Mouse (Mus musculus) liver, embryonic 12.5 days (tissue): ENCODE measurements around the gene Abr. TPM values are rescaled to one million over a fixed set of nuclear protein-coding genes. Genes with fewer than 3 reads are reported as not detected.

Source experiments
- ATAC-seq: fragments of 200-750 bp; cut with Nextera tagmentation; 2 replicates; pipeline ENCODE4 v1.8.0; 2017; ENCODE audit warnings: moderate number of reproducible peaks, mild to moderate bottlenecking, moderate library complexity
- H3K27ac ChIP-seq: fragments of 300-500 bp; sonication (generic); 2 replicates; pipeline ENCODE4 v1.5.1; 2016; ENCODE audit warnings: mild to moderate bottlenecking
- H3K27me3 ChIP-seq: fragments of 300-500 bp; sonication (generic); replicated peaks from 2 replicates; pipeline ENCODE4 v1.6.1; 2016; ENCODE audit warnings: mild to moderate bottlenecking, moderate library complexity
- H3K36me3 ChIP-seq: fragments of 300-500 bp; sonication (generic); 2 replicates; pipeline ENCODE4 v1.6.1; 2016; ENCODE audit warnings: mild to moderate bottlenecking, moderate library complexity
- H3K4me1 ChIP-seq: fragments of 300-500 bp; sonication (generic); 2 replicates; pipeline ENCODE4 v1.6.1; 2016
- H3K4me2 ChIP-seq: fragments of 300-500 bp; sonication (generic); 2 replicates; pipeline ENCODE4 v1.6.1; 2016; ENCODE audit warnings: mild to moderate bottlenecking, moderate library complexity
- H3K4me3 ChIP-seq: fragments of 300-500 bp; sonication (generic); 2 replicates; pipeline ENCODE4 v1.5.1; 2016; ENCODE audit warnings: mild to moderate bottlenecking, moderate library complexity
- H3K9ac ChIP-seq: fragments of 300-500 bp; sonication (generic); 2 replicates; pipeline ENCODE4 v1.6.1; 2016; ENCODE audit warnings: mild to moderate bottlenecking, moderate library complexity
- H3K9me3 ChIP-seq: fragments of 300-500 bp; sonication (generic); replicated peaks from 2 replicates; pipeline ENCODE4 v1.6.1; 2016; ENCODE audit warnings: mild to moderate bottlenecking, moderate library complexity
- WGBS: fragments of 180-500 bp; shearing (Covaris S2); methylation state at CpG from one replicate; pipeline ENCODE4 v1.1.7; 2016; ENCODE audit not compliant: insufficient replicate concordance; 5-methylcytosine and 5-hydroxymethylcytosine counted together
- polyA plus RNA-seq: library from polyadenylated mRNA; unstranded; fragments of >200 nt; fragmentation: Nextera tagmentation; extraction: Ambion mirVana; gene quantifications from 2 replicates; pipeline ENCODE4 v1.2.1, GENCODE M21; 2016

The Abr gene
- polyA plus RNA-seq, 1 experiment from 2014 or later: 5.8 TPM

DNA sequence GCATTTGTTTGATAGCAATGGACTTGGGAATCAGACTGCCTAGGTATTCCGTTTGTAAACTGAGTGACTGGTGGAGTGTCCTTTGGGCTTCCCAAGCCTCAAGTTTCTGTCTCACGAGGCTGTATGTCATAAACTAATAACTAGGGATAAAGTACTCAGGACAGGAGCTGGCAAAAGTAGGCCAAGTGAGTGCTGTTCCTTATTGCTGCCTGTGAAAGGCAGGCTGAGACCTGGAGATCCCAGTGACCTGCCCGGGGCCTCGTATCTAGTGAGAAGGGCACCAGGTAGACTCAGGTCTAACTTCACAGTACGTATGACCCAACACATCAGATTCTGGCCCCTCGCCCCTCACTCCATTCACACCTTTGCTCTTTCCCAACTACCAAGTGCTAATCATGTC, 4.0 kb downstream of the Abr start:
- peaks cover 5% of the 10 kb centered on the region; the same call in 1 of the 2 replicates for H3K4me1 ChIP-seq
- H3K4me3 ChIP-seq: no peak overlapping the region
- WGBS: 67% methylated on average over 6 of the region's 6 CpGs
- no peaks in the 10 kb centered on the region for H3K9me3 ChIP-seq
- H3K27me3 ChIP-seq: peaks cover 70% of the 10 kb centered on the region
- no peak overlapping the region for H3K4me2 ChIP-seq
- H3K9ac ChIP-seq: no peak overlapping the region
- no peak overlapping the region for H3K27ac ChIP-seq
- no peak for ATAC-seq
- no peaks in the 10 kb centered on the region for H3K36me3 ChIP-seq

DNA sequence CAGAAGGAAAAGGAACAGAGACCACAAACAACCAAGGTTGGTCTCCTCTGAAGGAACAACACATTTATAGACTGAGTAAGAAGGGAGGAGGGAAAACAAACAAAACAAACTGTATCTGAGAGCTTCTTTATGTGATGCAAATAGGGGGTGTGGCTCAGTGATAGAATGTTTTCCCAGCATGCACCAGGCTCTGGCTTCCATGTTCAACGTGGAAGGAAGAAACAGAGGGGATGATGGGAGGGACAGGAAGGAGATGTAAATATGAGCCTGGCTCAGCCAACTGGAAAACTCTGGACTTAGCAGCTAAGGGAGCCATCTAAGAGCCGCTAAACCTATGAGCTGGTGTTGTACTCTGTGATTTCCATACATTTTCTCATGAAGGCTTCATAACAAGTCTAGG, 7.9 kb downstream of the Abr start:
- H3K27me3 ChIP-seq: peaks cover 57% of the 10 kb centered on the region
- no peak overlapping the region for H3K9ac ChIP-seq
- no peak overlapping the region for H3K4me2 ChIP-seq
- no peaks in the 10 kb centered on the region for H3K9me3 ChIP-seq
- 46% methylated on average over 2 of the region's 2 CpGs for WGBS
- no peak overlapping the region for H3K27ac ChIP-seq
- ATAC-seq: no peak
- H3K4me3 ChIP-seq: no peak overlapping the region
- no peaks in the 10 kb centered on the region for H3K4me1 ChIP-seq
- H3K36me3 ChIP-seq: no peaks in the 10 kb centered on the region

DNA sequence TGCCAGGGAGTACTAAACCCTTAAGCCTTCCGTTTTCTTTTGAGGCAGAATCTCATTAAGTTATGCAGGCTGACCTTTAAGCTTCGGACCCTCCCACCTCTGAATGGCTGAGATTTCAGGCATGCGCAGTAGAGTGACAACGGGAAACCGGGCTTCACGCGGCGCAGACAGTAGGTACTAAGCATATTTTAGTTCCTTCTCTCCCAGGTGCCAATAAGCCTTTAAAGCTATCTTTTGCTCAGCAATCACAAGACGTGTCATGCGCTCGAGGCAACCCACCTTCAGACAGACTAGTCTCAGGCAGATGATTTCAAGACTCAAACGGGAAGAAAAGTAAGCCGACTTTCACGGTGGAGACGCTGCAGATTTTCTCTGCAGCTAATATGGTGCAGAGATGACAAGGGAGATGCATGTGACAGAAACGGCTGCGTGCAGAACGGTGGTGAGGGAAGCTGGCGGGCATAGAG, 9.4 kb downstream of the Abr start:
- Histone ChIP-seq H3K4me3 (peak overlapping the region; percentile 31), H3K9me3 (no peaks in the 10 kb centered on the region), H3K9ac (no peak overlapping the region), H3K4me1 (no peaks in the 10 kb centered on the region), H3K27me3 (peaks cover 49% of the 10 kb centered on the region), H3K36me3 (no peaks in the 10 kb centered on the region), H3K27ac (no peak overlapping the region), H3K4me2 (peak overlapping the region; percentile 52)
- no peak for ATAC-seq
- 2% methylated on average over 19 of the region's 19 CpGs for WGBS

DNA sequence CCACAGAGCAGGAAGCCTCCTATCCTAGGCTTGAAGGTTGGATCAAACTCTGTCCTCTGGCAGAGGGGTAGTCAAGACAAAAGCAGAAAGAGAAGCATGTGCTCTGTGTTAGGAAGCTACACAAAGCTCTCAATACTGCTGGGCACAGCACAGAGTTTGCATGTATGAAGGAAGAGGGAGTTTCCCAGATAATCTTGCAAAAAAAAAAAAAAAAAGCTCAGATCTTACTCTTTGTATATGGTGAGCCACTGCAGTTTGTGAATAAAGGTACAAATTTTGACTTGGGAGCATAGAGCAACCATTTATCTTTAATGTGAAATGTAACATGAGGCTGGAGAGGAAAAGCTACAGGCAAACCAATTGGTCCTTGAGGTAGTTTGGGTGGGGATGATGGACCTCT, 11.2 kb downstream of the Abr start:
- Histone ChIP-seq H3K27ac (no peak overlapping the region), H3K9ac (no peak overlapping the region), H3K4me1 (no peaks in the 10 kb centered on the region), H3K9me3 (no peaks in the 10 kb centered on the region), H3K4me3 (no peak overlapping the region), H3K4me2 (no peak overlapping the region), H3K27me3 (peaks cover 44% of the 10 kb centered on the region), H3K36me3 (no peaks in the 10 kb centered on the region)
- ATAC-seq: no peak

DNA sequence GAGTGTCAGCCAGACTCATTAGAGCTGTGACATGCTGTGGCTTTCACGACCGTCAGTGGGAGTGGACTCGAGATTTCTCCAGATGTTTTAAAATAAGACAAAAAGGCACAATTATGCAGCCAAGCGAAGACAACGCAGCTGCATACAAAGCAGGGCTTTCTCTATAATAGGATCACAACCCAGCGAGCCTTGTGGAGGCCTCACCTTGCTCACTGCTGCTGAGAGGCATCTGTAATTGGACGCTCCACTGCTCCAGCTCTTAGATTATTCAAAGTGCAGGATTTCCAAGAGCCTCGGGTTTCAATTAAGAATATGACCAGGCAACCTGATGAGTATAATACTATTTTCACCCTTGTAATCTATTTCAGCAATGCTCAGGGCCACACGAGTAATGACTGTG, 15.6 kb downstream of the Abr start:
- Histone ChIP-seq H3K9me3 (no peaks in the 10 kb centered on the region), H3K9ac (no peak overlapping the region), H3K4me3 (no peak overlapping the region), H3K27me3 (peaks cover 13% of the 10 kb centered on the region; the same call in 1 of the 2 replicates), H3K4me2 (no peak overlapping the region), H3K4me1 (no peaks in the 10 kb centered on the region), H3K27ac (no peak overlapping the region), H3K36me3 (no peaks in the 10 kb centered on the region)
- ATAC-seq: no peak
- WGBS: 73% methylated on average over 9 of the region's 9 CpGs

DNA sequence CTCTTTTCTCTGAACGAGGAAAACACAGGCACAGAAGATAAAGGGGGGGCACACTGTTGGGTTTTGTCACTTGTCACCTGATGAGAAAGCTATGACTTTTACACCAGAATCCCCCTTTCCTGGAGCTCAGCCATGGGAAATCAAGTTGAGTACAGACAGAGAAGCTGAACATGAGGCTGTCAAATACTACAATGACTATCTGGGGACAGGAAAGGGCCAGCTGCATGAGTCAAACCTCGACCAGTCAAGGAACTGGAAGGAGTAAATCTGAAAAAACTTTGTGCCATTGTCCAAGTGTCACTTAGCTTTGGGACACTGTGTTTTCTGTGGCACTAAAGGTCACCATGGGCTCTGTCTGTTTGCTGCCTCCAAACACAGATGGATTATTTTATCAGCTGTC, 22.9 kb downstream of the Abr start:
- Histone ChIP-seq H3K4me3 (no peak overlapping the region), H3K9ac (no peak overlapping the region), H3K27ac (no peak overlapping the region), H3K4me1 (peaks cover 7% of the 10 kb centered on the region), H3K9me3 (no peaks in the 10 kb centered on the region), H3K27me3 (0 out of 2 replicates have a peak, but pooled peaks cover 4% of the 10 kb centered on the region), H3K36me3 (no peaks in the 10 kb centered on the region), H3K4me2 (no peak overlapping the region)
- no peak for ATAC-seq
- 19% methylated on average over 2 of the region's 2 CpGs for WGBS

DNA sequence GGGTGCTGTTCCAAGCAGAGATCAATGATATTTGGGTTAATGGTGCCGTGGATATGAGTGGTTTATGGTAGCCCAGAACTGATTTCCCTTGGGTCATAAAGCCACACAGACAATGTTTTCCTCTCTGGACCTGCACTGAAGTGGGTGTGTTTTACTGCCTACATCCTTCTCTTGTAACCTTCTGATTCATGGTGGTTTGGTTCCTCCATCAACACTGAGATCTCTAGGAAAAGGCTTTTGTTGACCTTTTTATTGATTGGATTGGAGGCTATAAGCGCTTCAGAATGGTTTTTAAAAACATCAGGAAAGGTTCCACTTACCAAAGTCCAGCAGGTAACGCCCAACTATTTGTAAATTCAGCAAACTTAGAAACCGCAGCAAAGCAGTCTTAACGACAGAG, 23.4 kb downstream of the Abr start:
- 0 out of 2 replicates have a peak, but pooled peaks cover 4% of the 10 kb centered on the region for H3K27me3 ChIP-seq
- no peak overlapping the region for H3K4me2 ChIP-seq
- no peak for ATAC-seq
- H3K36me3 ChIP-seq: no peaks in the 10 kb centered on the region
- H3K4me3 ChIP-seq: no peak overlapping the region
- peaks cover 11% of the 10 kb centered on the region for H3K4me1 ChIP-seq
- H3K9ac ChIP-seq: no peak overlapping the region
- 66% methylated on average over 5 of the region's 5 CpGs for WGBS
- no peak overlapping the region for H3K27ac ChIP-seq
- H3K9me3 ChIP-seq: no peaks in the 10 kb centered on the region

DNA sequence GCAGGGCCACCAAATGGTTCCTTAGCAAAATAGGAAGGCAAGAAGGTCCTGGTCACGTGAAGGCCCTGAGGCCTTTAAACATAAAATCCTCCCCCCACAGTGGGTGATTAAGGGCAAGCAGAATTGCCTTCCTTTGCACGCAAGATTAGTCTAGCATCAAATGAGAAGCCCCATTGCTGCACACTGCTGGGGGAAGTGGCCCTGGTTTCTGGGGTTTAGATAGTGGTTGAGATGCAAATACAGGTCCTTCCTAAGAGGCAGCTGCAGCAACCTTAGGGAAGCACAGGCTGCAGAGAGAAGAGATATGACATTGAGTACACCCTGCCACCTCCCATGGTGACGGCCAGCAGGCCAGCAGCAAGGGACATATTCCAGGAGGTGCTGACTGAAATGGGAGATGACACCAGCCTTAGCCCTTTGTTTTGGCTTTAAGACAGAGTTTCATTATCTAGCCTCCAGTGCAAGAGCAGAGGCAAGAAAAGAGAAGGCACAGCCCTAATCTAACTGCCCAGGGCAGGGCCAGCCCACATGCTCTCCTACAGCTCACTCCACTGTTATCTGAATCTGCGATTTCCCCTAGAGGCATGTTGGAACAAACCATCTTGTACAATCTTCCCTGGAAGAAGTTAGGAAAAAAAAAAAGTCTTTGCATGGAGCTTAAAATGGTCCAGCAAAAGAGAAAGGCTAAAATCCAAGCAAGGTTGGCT, 28.3 kb downstream of the Abr start:
- Histone ChIP-seq H3K36me3 (no peaks in the 10 kb centered on the region), H3K4me1 (peaks cover 30% of the 10 kb centered on the region), H3K27ac (peak overlapping the region; percentile 43), H3K4me3 (no peak overlapping the region), H3K9me3 (no peaks in the 10 kb centered on the region), H3K9ac (no peak overlapping the region), H3K27me3 (no peaks in the 10 kb centered on the region), H3K4me2 (peak overlapping the region; percentile 24)
- ATAC-seq: peak; percentile 84
- WGBS: 17% methylated on average over 4 of the region's 4 CpGs

DNA sequence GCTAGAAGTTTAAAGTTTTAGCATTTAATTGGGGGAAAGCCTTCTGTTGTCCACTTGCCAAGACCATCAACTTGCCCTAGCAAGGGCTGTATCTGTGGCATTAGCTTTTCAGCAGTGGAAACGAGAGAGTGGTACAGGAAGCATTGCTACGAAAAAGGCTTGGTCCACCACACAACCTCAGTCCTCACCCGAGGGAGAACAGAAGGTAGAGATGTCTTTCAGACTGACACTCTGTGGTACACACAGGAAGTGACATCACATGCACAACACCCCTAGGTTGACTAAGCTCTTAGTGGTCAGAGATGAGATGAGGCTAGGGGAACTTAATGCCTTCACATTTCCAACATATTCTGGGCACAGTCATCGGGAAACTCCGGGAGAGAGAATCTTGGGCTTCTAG, 32.4 kb downstream of the Abr start:
- no peaks in the 10 kb centered on the region for H3K27me3 ChIP-seq
- H3K27ac ChIP-seq: no peak overlapping the region
- H3K4me1 ChIP-seq: peaks cover 28% of the 10 kb centered on the region
- ATAC-seq: no peak
- 49% methylated on average over 5 of the region's 5 CpGs for WGBS
- no peak overlapping the region for H3K4me3 ChIP-seq
- no peak overlapping the region for H3K4me2 ChIP-seq
- H3K9me3 ChIP-seq: no peaks in the 10 kb centered on the region
- H3K9ac ChIP-seq: no peak overlapping the region
- no peaks in the 10 kb centered on the region for H3K36me3 ChIP-seq

DNA sequence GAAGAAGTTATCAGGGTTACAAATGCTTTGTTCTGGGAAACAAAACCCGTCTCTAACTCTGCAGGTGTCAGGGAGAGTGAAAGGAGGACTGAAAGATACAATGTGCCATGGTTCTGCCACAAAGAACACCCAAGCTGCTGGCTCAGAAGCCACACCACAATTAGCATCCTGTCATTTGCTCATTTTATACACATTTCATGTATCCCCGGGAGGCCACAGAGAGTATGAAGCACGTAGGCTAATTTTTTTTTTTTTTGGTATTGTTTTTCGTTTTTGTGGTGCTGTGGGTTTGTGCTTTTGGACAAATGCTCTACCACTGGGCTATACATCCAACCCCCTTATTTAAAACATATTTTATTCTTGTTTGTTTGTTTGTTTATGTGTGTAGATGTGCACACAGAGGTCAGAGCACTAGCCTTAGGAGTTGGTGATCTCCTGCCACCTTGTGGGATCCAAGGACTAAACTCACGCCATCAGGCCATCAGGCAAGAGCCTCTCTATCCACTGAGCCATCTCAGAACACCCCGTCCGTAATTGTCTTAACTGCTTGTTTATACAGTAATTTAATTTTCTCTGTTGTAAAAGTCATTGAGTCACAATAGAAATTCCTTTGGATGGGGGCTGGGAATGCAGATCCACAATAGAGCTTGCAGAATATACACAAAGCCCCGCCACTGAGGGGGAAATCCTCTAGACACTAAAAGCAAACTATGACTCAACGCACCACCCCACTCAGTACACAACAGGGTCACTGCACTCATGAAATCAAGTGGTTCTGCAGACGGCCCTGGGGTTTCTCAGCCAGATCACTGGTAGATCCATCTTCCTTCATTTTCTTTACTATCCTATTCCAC, 33.3 kb downstream of the Abr start:
- Histone ChIP-seq H3K9ac (no peak overlapping the region), H3K4me3 (no peak overlapping the region), H3K27ac (no peak overlapping the region), H3K4me1 (peaks cover 20% of the 10 kb centered on the region), H3K36me3 (no peaks in the 10 kb centered on the region), H3K27me3 (no peaks in the 10 kb centered on the region), H3K4me2 (no peak overlapping the region), H3K9me3 (no peaks in the 10 kb centered on the region)
- WGBS: 64% methylated on average over 10 of the region's 10 CpGs
- no peak for ATAC-seq

DNA sequence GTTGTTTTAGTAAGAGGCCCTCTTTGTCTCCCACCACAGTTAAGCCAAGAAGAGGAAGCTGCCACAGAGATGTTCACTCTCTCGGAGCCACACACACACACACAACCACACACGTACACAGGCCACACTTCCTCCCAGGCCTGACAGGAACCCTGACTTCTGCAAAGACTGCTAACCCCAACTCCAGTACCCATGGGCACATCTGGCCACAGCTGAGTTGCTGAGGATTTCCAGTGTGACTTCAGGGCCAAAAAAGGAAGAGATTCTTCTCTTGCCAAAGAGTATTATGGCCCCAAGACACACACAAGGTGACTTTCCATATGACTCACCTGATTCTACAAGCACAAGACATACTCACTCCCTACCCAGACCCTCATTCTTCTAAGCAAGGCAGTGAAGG, 34.1 kb downstream of the Abr start:
- no peaks in the 10 kb centered on the region for H3K27me3 ChIP-seq
- H3K4me1 ChIP-seq: peaks cover 11% of the 10 kb centered on the region
- no peaks in the 10 kb centered on the region for H3K36me3 ChIP-seq
- peak overlapping the region; percentile 62; the same call in 1 of the 2 replicates for H3K27ac ChIP-seq
- no peak overlapping the region for H3K4me3 ChIP-seq
- no peak overlapping the region for H3K4me2 ChIP-seq
- no peaks in the 10 kb centered on the region for H3K9me3 ChIP-seq
- ATAC-seq: no peak
- WGBS: 32% methylated on average over 2 of the region's 2 CpGs
- H3K9ac ChIP-seq: no peak overlapping the region

DNA sequence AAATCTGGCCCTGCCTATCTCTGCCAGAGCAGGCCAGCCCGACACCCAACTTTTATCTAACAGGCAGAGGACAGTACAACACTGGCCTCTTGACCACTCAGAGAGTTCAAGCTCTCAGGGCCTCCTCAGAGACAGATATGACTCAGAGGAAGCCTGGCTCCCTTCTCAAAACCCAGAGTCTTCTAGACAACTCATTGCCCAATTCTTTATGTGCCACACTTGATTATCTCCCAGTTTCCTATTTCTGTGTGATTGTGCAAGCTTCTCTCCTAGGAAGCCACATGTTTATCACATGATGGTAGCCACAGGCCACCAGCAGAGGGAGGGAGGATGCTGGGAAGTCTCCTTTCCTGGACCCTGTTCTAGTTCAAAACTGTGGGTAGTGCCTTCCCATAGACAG, 34.8 kb downstream of the Abr start:
- no peak for ATAC-seq
- no peak overlapping the region for H3K4me3 ChIP-seq
- 57% methylated on average over 1 of the region's 1 CpGs for WGBS
- no peak overlapping the region for H3K9ac ChIP-seq
- H3K9me3 ChIP-seq: no peaks in the 10 kb centered on the region
- H3K27me3 ChIP-seq: no peaks in the 10 kb centered on the region
- 0 out of 2 replicates have a peak, but pooled peaks cover 5% of the 10 kb centered on the region for H3K4me1 ChIP-seq
- H3K27ac ChIP-seq: peak overlapping the region; percentile 62; the same call in 1 of the 2 replicates
- no peaks in the 10 kb centered on the region for H3K36me3 ChIP-seq
- no peak overlapping the region for H3K4me2 ChIP-seq
